Mouse (Mus musculus): ENCODE results near the gene Mapt.

The Mapt gene

GRCm38 (mm10) chr11:104278222-104278621 is 47.0 kb downstream of the Mapt start:
- H3K36me3 ChIP-seq (ENCODE audit: control insufficient read depth, insufficient read depth, low read length, poor library complexity, severe bottlenecking): no peaks in the 10 kb centered on the region
- DNase-seq (ENCODE audit: low read depth, low spot score): peak; percentile 44

GRCm38 (mm10) chr11:104279049-104279448 is 47.9 kb downstream of the Mapt start:
- H3K36me3 ChIP-seq (ENCODE audit: control insufficient read depth, insufficient read depth, low read length, poor library complexity, severe bottlenecking): no peaks in the 10 kb centered on the region
- no peak for DNase-seq (ENCODE audit: low read depth, low spot score)
- H3K27me3 ChIP-seq (ENCODE audit: control insufficient read depth, insufficient read depth, low read length, poor library complexity, severe bottlenecking): no peaks in the 10 kb centered on the region

More at GRCm38 (mm10) chr11:104278222-104278621, 47.0 kb downstream of the Mapt start:
- H3K27me3 ChIP-seq (ENCODE audit: control insufficient read depth, insufficient read depth, low read length, poor library complexity, severe bottlenecking): no peaks in the 10 kb centered on the region

- DNase-seq (ENCODE audit: low read depth, low spot score): no peak
- H3K27me3 ChIP-seq (ENCODE audit: control insufficient read depth, insufficient read depth, low read length, poor library complexity, severe bottlenecking): no peaks in the 10 kb centered on the region
- H3K36me3 ChIP-seq (ENCODE audit: control insufficient read depth, insufficient read depth, low read length, poor library complexity, severe bottlenecking): no peaks in the 10 kb centered on the region
These were observed 48.3 kb downstream of the Mapt start for GRCm38 (mm10) chr11:104279538-104279937.

GRCm38 (mm10) chr11:104281501-104281900 is 50.3 kb downstream of the Mapt start:
- H3K27me3 ChIP-seq (ENCODE audit: control insufficient read depth, insufficient read depth, low read length, poor library complexity, severe bottlenecking): no peaks in the 10 kb centered on the region
- DNase-seq (ENCODE audit: low read depth, low spot score): no peak
- no peaks in the 10 kb centered on the region for H3K36me3 ChIP-seq (ENCODE audit: control insufficient read depth, insufficient read depth, low read length, poor library complexity, severe bottlenecking)

GRCm38 (mm10) chr11:104287113-104287512 is 55.9 kb downstream of the Mapt start:
- DNase-seq (ENCODE audit: low read depth, low spot score): no peak
- H3K27me3 ChIP-seq (ENCODE audit: control insufficient read depth, insufficient read depth, low read length, poor library complexity, severe bottlenecking): no peaks in the 10 kb centered on the region
- H3K36me3 ChIP-seq (ENCODE audit: control insufficient read depth, insufficient read depth, low read length, poor library complexity, severe bottlenecking): no peaks in the 10 kb centered on the region

GRCm38 (mm10) chr11:104288835-104289198 is 57.6 kb downstream of the Mapt start:
- Histone ChIP-seq H3K27me3 (ENCODE audit: control insufficient read depth, insufficient read depth, low read length, poor library complexity, severe bottlenecking) (no peaks in the 10 kb centered on the region), H3K36me3 (ENCODE audit: control insufficient read depth, insufficient read depth, low read length, poor library complexity, severe bottlenecking) (no peaks in the 10 kb centered on the region)
- no peak for DNase-seq (ENCODE audit: low read depth, low spot score)

- H3K27me3 ChIP-seq (ENCODE audit: control insufficient read depth, insufficient read depth, low read length, poor library complexity, severe bottlenecking): no peaks in the 10 kb centered on the region
- H3K36me3 ChIP-seq (ENCODE audit: control insufficient read depth, insufficient read depth, low read length, poor library complexity, severe bottlenecking): no peaks in the 10 kb centered on the region
- DNase-seq (ENCODE audit: low read depth, low spot score): peak; percentile 60
These were observed 58.2 kb downstream of the Mapt start for GRCm38 (mm10) chr11:104289199-104290031.

GRCm38 (mm10) chr11:104292443-104293220 is 61.4 kb downstream of the Mapt start:
- no peaks in the 10 kb centered on the region for H3K36me3 ChIP-seq (ENCODE audit: control insufficient read depth, insufficient read depth, low read length, poor library complexity, severe bottlenecking)
- no peaks in the 10 kb centered on the region for H3K27me3 ChIP-seq (ENCODE audit: control insufficient read depth, insufficient read depth, low read length, poor library complexity, severe bottlenecking)
- DNase-seq (ENCODE audit: low read depth, low spot score): no peak

- Histone ChIP-seq H3K36me3 (ENCODE audit: control insufficient read depth, insufficient read depth, low read length, poor library complexity, severe bottlenecking) (no peaks in the 10 kb centered on the region), H3K27me3 (ENCODE audit: control insufficient read depth, insufficient read depth, low read length, poor library complexity, severe bottlenecking) (no peaks in the 10 kb centered on the region)
- DNase-seq (ENCODE audit: low read depth, low spot score): no peak
These were observed 62.1 kb downstream of the Mapt start for GRCm38 (mm10) chr11:104293241-104293640.

GRCm38 (mm10) chr11:104295145-104295544 is 64.0 kb downstream of the Mapt start:
- DNase-seq (ENCODE audit: low read depth, low spot score): no peak
- no peaks in the 10 kb centered on the region for H3K36me3 ChIP-seq (ENCODE audit: control insufficient read depth, insufficient read depth, low read length, poor library complexity, severe bottlenecking)
- H3K27me3 ChIP-seq (ENCODE audit: control insufficient read depth, insufficient read depth, low read length, poor library complexity, severe bottlenecking): no peaks in the 10 kb centered on the region

GRCm38 (mm10) chr11:104295656-104296055 is 64.5 kb downstream of the Mapt start:
- Histone ChIP-seq H3K36me3 (ENCODE audit: control insufficient read depth, insufficient read depth, low read length, poor library complexity, severe bottlenecking) (no peaks in the 10 kb centered on the region), H3K27me3 (ENCODE audit: control insufficient read depth, insufficient read depth, low read length, poor library complexity, severe bottlenecking) (no peaks in the 10 kb centered on the region)
- DNase-seq (ENCODE audit: low read depth, low spot score): no peak

- Histone ChIP-seq H3K27me3 (ENCODE audit: control insufficient read depth, insufficient read depth, low read length, poor library complexity, severe bottlenecking) (no peaks in the 10 kb centered on the region), H3K36me3 (ENCODE audit: control insufficient read depth, insufficient read depth, low read length, poor library complexity, severe bottlenecking) (no peaks in the 10 kb centered on the region)
- no peak for DNase-seq (ENCODE audit: low read depth, low spot score)
These were observed 66.5 kb downstream of the Mapt start for GRCm38 (mm10) chr11:104297671-104298070.

- no peaks in the 10 kb centered on the region for H3K36me3 ChIP-seq (ENCODE audit: control insufficient read depth, insufficient read depth, low read length, poor library complexity, severe bottlenecking)
- no peaks in the 10 kb centered on the region for H3K27me3 ChIP-seq (ENCODE audit: control insufficient read depth, insufficient read depth, low read length, poor library complexity, severe bottlenecking)
- no peak for DNase-seq (ENCODE audit: low read depth, low spot score)
These were observed 71.4 kb downstream of the Mapt start for GRCm38 (mm10) chr11:104302628-104303027.

- Histone ChIP-seq H3K27me3 (ENCODE audit: control insufficient read depth, insufficient read depth, low read length, poor library complexity, severe bottlenecking) (no peaks in the 10 kb centered on the region), H3K36me3 (ENCODE audit: control insufficient read depth, insufficient read depth, low read length, poor library complexity, severe bottlenecking) (no peaks in the 10 kb centered on the region)
- DNase-seq (ENCODE audit: low read depth, low spot score): no peak
These were observed 72.1 kb downstream of the Mapt start for GRCm38 (mm10) chr11:104303088-104303960.
